Mouse (Mus musculus): Measurements from ENCODE around the gene Disc1. TPM values are rescaled to one million over a fixed set of nuclear protein-coding genes. Genes with fewer than 3 reads are reported as not detected.
A peak's percentile ranks its signal among the peaks of the same experiment; 100 is the strongest.

Gene Disc1
- polyA plus RNA-seq, 1 experiment from 2014 or later = 2.7 TPM

GRCm38 (mm10) chr8:125254188-125255005 lies 200.4 kb downstream of the Disc1 start:
- Histone ChIP-seq H3K27me3 (no peaks in the 10 kb centered on the region), H3K36me3 (no peaks in the 10 kb centered on the region), H3K9ac (peak overlapping the region; percentile 64), H3K4me1 (replicated peaks) (peaks cover 37% of the 10 kb centered on the region), H3K27ac (peak overlapping the region; percentile 94), H3K4me2 (peak overlapping the region; percentile 86), H3K9me3 (replicated peaks) (no peaks in the 10 kb centered on the region), H3K4me3 (peak overlapping the region; percentile 52)
- peak; percentile 70 for ATAC-seq (replicated peaks; ENCODE audit: insufficient number of reproducible peaks, insufficient read depth, low FRiP score, low read depth)
- WGBS = 22% methylated on average over 23 of the region's 23 CpGs

- ATAC-seq (replicated peaks; ENCODE audit: insufficient number of reproducible peaks, insufficient read depth, low FRiP score, low read depth) = no peak
- Histone ChIP-seq H3K9me3 (replicated peaks) (no peaks in the 10 kb centered on the region), H3K4me2 (peak overlapping the region; percentile 86), H3K27ac (peak overlapping the region; percentile 94), H3K4me3 (peak overlapping the region; percentile 52; the same call in 1 of the 2 replicates), H3K9ac (no peak overlapping the region), H3K36me3 (no peaks in the 10 kb centered on the region), H3K27me3 (no peaks in the 10 kb centered on the region), H3K4me1 (replicated peaks) (peaks cover 45% of the 10 kb centered on the region)
- 65% methylated on average over 11 of the region's 11 CpGs for WGBS
Observed at GRCm38 (mm10) chr8:125255006-125255685, 201.2 kb downstream of the Disc1 start.

GRCm38 (mm10) chr8:125257660-125258059 lies 203.7 kb downstream of the Disc1 start:
- Histone ChIP-seq H3K36me3 (no peaks in the 10 kb centered on the region), H3K4me2 (no peak overlapping the region), H3K4me1 (replicated peaks) (peaks cover 48% of the 10 kb centered on the region), H3K9me3 (replicated peaks) (no peaks in the 10 kb centered on the region), H3K27me3 (no peaks in the 10 kb centered on the region), H3K27ac (0 out of 2 replicates have a peak overlapping the region, but pooled peaks have one; percentile 8), H3K4me3 (no peak overlapping the region), H3K9ac (no peak overlapping the region)
- no peak for ATAC-seq (replicated peaks; ENCODE audit: insufficient number of reproducible peaks, insufficient read depth, low FRiP score, low read depth)
- WGBS = 45% methylated on average over 2 of the region's 2 CpGs

GRCm38 (mm10) chr8:125258806-125259500 lies 205.0 kb downstream of the Disc1 start:
- Histone ChIP-seq H3K9ac (no peak overlapping the region), H3K27ac (no peak overlapping the region), H3K9me3 (replicated peaks) (no peaks in the 10 kb centered on the region), H3K4me1 (replicated peaks) (peaks cover 42% of the 10 kb centered on the region), H3K4me2 (no peak overlapping the region), H3K4me3 (no peak overlapping the region), H3K36me3 (no peaks in the 10 kb centered on the region), H3K27me3 (no peaks in the 10 kb centered on the region)
- WGBS = 63% methylated on average over 8 of the region's 8 CpGs
- no peak for ATAC-seq (replicated peaks; ENCODE audit: insufficient number of reproducible peaks, insufficient read depth, low FRiP score, low read depth)

GRCm38 (mm10) chr8:125268181-125268705 lies 214.2 kb downstream of the Disc1 start:
- 39% methylated on average over 6 of the region's 6 CpGs for WGBS
- H3K4me2 ChIP-seq = no peak overlapping the region
- no peaks in the 10 kb centered on the region for H3K9me3 ChIP-seq (replicated peaks)
- H3K4me1 ChIP-seq (replicated peaks) = peaks cover 36% of the 10 kb centered on the region
- no peaks in the 10 kb centered on the region for H3K27me3 ChIP-seq
- H3K9ac ChIP-seq = no peak overlapping the region
- H3K36me3 ChIP-seq = no peaks in the 10 kb centered on the region
- no peak overlapping the region for H3K4me3 ChIP-seq
- peak overlapping the region; percentile 31; the same call in 1 of the 2 replicates for H3K27ac ChIP-seq
- ATAC-seq (replicated peaks; ENCODE audit: insufficient number of reproducible peaks, insufficient read depth, low FRiP score, low read depth) = no peak

GRCm38 (mm10) chr8:125270292-125270691 lies 216.3 kb downstream of the Disc1 start:
- Histone ChIP-seq H3K4me2 (no peak overlapping the region), H3K9ac (no peak overlapping the region), H3K4me1 (replicated peaks) (peaks cover 36% of the 10 kb centered on the region), H3K9me3 (replicated peaks) (peaks cover 4% of the 10 kb centered on the region; the same call in 1 of the 2 replicates), H3K27ac (no peak overlapping the region), H3K36me3 (no peaks in the 10 kb centered on the region), H3K27me3 (no peaks in the 10 kb centered on the region), H3K4me3 (no peak overlapping the region)
- WGBS = 60% methylated on average over 7 of the region's 7 CpGs
- no peak for ATAC-seq (replicated peaks; ENCODE audit: insufficient number of reproducible peaks, insufficient read depth, low FRiP score, low read depth)

GRCm38 (mm10) chr8:125271357-125271756 lies 217.4 kb downstream of the Disc1 start:
- Histone ChIP-seq H3K27ac (peak overlapping the region; percentile 4), H3K4me1 (replicated peaks) (peaks cover 36% of the 10 kb centered on the region), H3K27me3 (no peaks in the 10 kb centered on the region), H3K36me3 (no peaks in the 10 kb centered on the region), H3K9ac (no peak overlapping the region), H3K9me3 (replicated peaks) (peaks cover 5% of the 10 kb centered on the region; the same call in 1 of the 2 replicates), H3K4me3 (no peak overlapping the region), H3K4me2 (no peak overlapping the region)
- 65% methylated on average over 5 of the region's 5 CpGs for WGBS
- ATAC-seq (replicated peaks; ENCODE audit: insufficient number of reproducible peaks, insufficient read depth, low FRiP score, low read depth) = no peak

- Histone ChIP-seq H3K4me1 (replicated peaks) (peaks cover 36% of the 10 kb centered on the region), H3K27ac (peak overlapping the region; percentile 4)
- WGBS = 32% methylated on average over 13 of the region's 13 CpGs
Observed at GRCm38 (mm10) chr8:125272089-125272866, 218.3 kb downstream of the Disc1 start.

GRCm38 (mm10) chr8:125277071-125277682 lies 223.2 kb downstream of the Disc1 start:
- WGBS = 41% methylated on average over 11 of the region's 11 CpGs
- H3K27me3 ChIP-seq = no peaks in the 10 kb centered on the region
- no peaks in the 10 kb centered on the region for H3K36me3 ChIP-seq
- peaks cover 7% of the 10 kb centered on the region for H3K4me1 ChIP-seq (replicated peaks)
- H3K4me3 ChIP-seq = no peak overlapping the region
- no peak overlapping the region for H3K9ac ChIP-seq
- no peak for ATAC-seq (replicated peaks; ENCODE audit: insufficient number of reproducible peaks, insufficient read depth, low FRiP score, low read depth)
- H3K4me2 ChIP-seq = no peak overlapping the region
- H3K27ac ChIP-seq = no peak overlapping the region
- H3K9me3 ChIP-seq (replicated peaks) = peaks cover 5% of the 10 kb centered on the region; the same call in 1 of the 2 replicates

More at GRCm38 (mm10) chr8:125272089-125272866, 218.3 kb downstream of the Disc1 start:
- H3K9ac ChIP-seq = no peak overlapping the region
- H3K4me3 ChIP-seq = no peak overlapping the region
- H3K27me3 ChIP-seq = no peaks in the 10 kb centered on the region
- peaks cover 5% of the 10 kb centered on the region; the same call in 1 of the 2 replicates for H3K9me3 ChIP-seq (replicated peaks)
- peak; percentile 51 for ATAC-seq (replicated peaks; ENCODE audit: insufficient number of reproducible peaks, insufficient read depth, low FRiP score, low read depth)
- H3K36me3 ChIP-seq = no peaks in the 10 kb centered on the region
- no peak overlapping the region for H3K4me2 ChIP-seq

- H3K27me3 ChIP-seq = no peaks in the 10 kb centered on the region
- H3K4me3 ChIP-seq = no peak overlapping the region
- peaks cover 5% of the 10 kb centered on the region; the same call in 1 of the 2 replicates for H3K9me3 ChIP-seq (replicated peaks)
- no peak overlapping the region for H3K27ac ChIP-seq
- H3K36me3 ChIP-seq = no peaks in the 10 kb centered on the region
- 90% methylated on average over 2 of the region's 2 CpGs for WGBS
- H3K4me2 ChIP-seq = no peak overlapping the region
- H3K9ac ChIP-seq = no peak overlapping the region
- no peak for ATAC-seq (replicated peaks; ENCODE audit: insufficient number of reproducible peaks, insufficient read depth, low FRiP score, low read depth)
- H3K4me1 ChIP-seq (replicated peaks) = peaks cover 9% of the 10 kb centered on the region
Observed at GRCm38 (mm10) chr8:125279156-125279555, 225.2 kb downstream of the Disc1 start.

All from heart, embryonic 15.5 days (tissue).